Mouse (Mus musculus) CH12.LX (cell line): ENCODE results near the gene Ptprm. TPM values are rescaled to one million over a fixed set of nuclear protein-coding genes. Genes with fewer than 3 reads are reported as not detected.

Experiments
- DNase-seq: peaks from one replicate; pipeline ENCODE4 v3.0.0-alpha.2; 2013; ENCODE audit errors: extremely low read depth
- H3K27ac ChIP-seq: 2 replicates; pipeline ENCODE4 v1.5.1; 2012; ENCODE audit warnings: low read depth, mild to moderate bottlenecking, control low read depth, moderate library complexity; ENCODE audit not compliant: insufficient read depth
- H3K27me3 ChIP-seq: replicated peaks from 2 replicates; pipeline ENCODE3; 2012; ENCODE audit warnings: inconsistent platforms
- H3K36me3 ChIP-seq, 2 experiments: replicated peaks in 1 of 2; 2 replicates each; pipeline versions ENCODE3 to v1.6.1; 2012; ENCODE audit warnings: inconsistent platforms in 1 of 2, low read length in 1 of 2, mild to moderate bottlenecking in 1 of 2, mixed read lengths in 1 of 2, moderate library complexity in 1 of 2; ENCODE audit not compliant: control insufficient read depth in 1 of 2, insufficient read depth in 1 of 2
- H3K4me1 ChIP-seq, 2 experiments: 2 replicates each; pipeline ENCODE4 v1.6.1; 2012; ENCODE audit warnings: inconsistent platforms in 1 of 2, moderate library complexity in 1 of 2; ENCODE audit not compliant: insufficient read depth in 2 of 2, control insufficient read depth in 1 of 2
- H3K4me2 ChIP-seq: 2 replicates; pipeline ENCODE4 v1.6.1; 2012; ENCODE audit warnings: low read depth, mild to moderate bottlenecking, control low read depth; ENCODE audit not compliant: poor library complexity, insufficient read depth, severe bottlenecking
- H3K4me3 ChIP-seq, 3 experiments: fragments of 150-350 bp in 1 of 3; sonication (generic) in 1 of 3; replicated peaks in 1 of 3; 2 replicates each; pipeline versions ENCODE3 to v1.5.1; 2011 to 2012; ENCODE audit warnings: low read depth in 2 of 3, low read length in 2 of 3, mild to moderate bottlenecking in 2 of 3, moderate library complexity in 2 of 3, control low read depth in 1 of 3, improper control_type of control experiment in 1 of 3, inconsistent platforms in 1 of 3, mixed read lengths in 1 of 3; ENCODE audit not compliant: poor library complexity in 1 of 3
- H3K79me2 ChIP-seq: replicated peaks from 2 replicates; pipeline ENCODE4 v1.6.1; 2012; ENCODE audit warnings: mild to moderate bottlenecking, moderate library complexity; ENCODE audit not compliant: control insufficient read depth, poor library complexity, insufficient read depth, severe bottlenecking; ENCODE audit errors: extremely low read depth
- H3K9ac ChIP-seq: 2 replicates; pipeline ENCODE4 v1.6.1; 2012; ENCODE audit warnings: low read depth, mild to moderate bottlenecking, control low read depth, moderate library complexity; ENCODE audit not compliant: insufficient read depth
- H3K9me3 ChIP-seq: replicated peaks from 2 replicates; pipeline ENCODE3; 2012; ENCODE audit warnings: low read length, inconsistent platforms, mixed read lengths
- BHLHE40 ChIP-seq: IDR thresholded peaks from 2 replicates; pipeline ENCODE4 v1.6.1; 2011; ENCODE audit warnings: mild to moderate bottlenecking, low read depth, low read length, improper control_type of control experiment
- CHD1 ChIP-seq: IDR thresholded peaks from 2 replicates; pipeline ENCODE4 v1.6.1; 2012; ENCODE audit warnings: low read depth, low read length, improper control_type of control experiment, inconsistent platforms
- CHD2 ChIP-seq: IDR thresholded peaks from 2 replicates; pipeline ENCODE4 v1.6.1; 2011; ENCODE audit warnings: low read length, improper control_type of control experiment
- ELF1 ChIP-seq: IDR thresholded peaks from 2 replicates; pipeline ENCODE4 v1.6.1; 2014; ENCODE audit warnings: low read depth, mild to moderate bottlenecking, inconsistent platforms, low read length, improper control_type of control experiment
- EP300 ChIP-seq: IDR thresholded peaks from 2 replicates; pipeline ENCODE4 v1.6.1; 2011; ENCODE audit warnings: low read length, improper control_type of control experiment
- GABPA ChIP-seq: IDR thresholded peaks from 2 replicates; pipeline ENCODE4 v1.6.1; 2012; ENCODE audit warnings: low read depth, low read length, improper control_type of control experiment, inconsistent platforms; ENCODE audit not compliant: insufficient replicate concordance
- HCFC1 ChIP-seq: IDR thresholded peaks from 2 replicates; pipeline ENCODE4 v1.6.1; 2012; ENCODE audit warnings: low read depth, mild to moderate bottlenecking, inconsistent platforms, low read length, improper control_type of control experiment
- IRF4 ChIP-seq: IDR thresholded peaks from 2 replicates; pipeline ENCODE4 v1.6.1; 2014; ENCODE audit warnings: low read depth, mild to moderate bottlenecking, inconsistent platforms, low read length, improper control_type of control experiment
- JUN ChIP-seq: IDR thresholded peaks from 2 replicates; pipeline ENCODE4 v1.6.1; 2011; ENCODE audit warnings: low read depth, mild to moderate bottlenecking, low read length, improper control_type of control experiment, moderate library complexity; ENCODE audit not compliant: insufficient read depth
- KAT2A ChIP-seq: IDR thresholded peaks from 2 replicates; pipeline ENCODE4 v1.6.1; 2012; ENCODE audit warnings: low read length, improper control_type of control experiment, inconsistent platforms; ENCODE audit not compliant: insufficient replicate concordance
- MAFK ChIP-seq: IDR thresholded peaks from 2 replicates; pipeline ENCODE4 v1.6.1; 2011; ENCODE audit warnings: low read length, improper control_type of control experiment; ENCODE audit not compliant: insufficient replicate concordance
- MAZ ChIP-seq: IDR thresholded peaks from 2 replicates; pipeline ENCODE4 v1.6.1; 2012; ENCODE audit warnings: low read depth, mild to moderate bottlenecking, inconsistent platforms, low read length, improper control_type of control experiment, moderate library complexity
- MEF2A ChIP-seq: IDR thresholded peaks from 2 replicates; pipeline ENCODE4 v1.6.1; 2014; ENCODE audit warnings: low read depth, mild to moderate bottlenecking, inconsistent platforms, low read length, improper control_type of control experiment, borderline replicate concordance
- MYC ChIP-seq: IDR thresholded peaks from 2 replicates; pipeline ENCODE4 v1.6.1; 2011; ENCODE audit warnings: low read depth, mild to moderate bottlenecking, improper control_type of control experiment, low read length
- NELFE ChIP-seq: IDR thresholded peaks from 2 replicates; pipeline ENCODE4 v1.6.1; 2011; ENCODE audit warnings: low read depth, low read length, improper control_type of control experiment
- NRF1 ChIP-seq: IDR thresholded peaks from 2 replicates; pipeline ENCODE4 v1.6.1; 2014; ENCODE audit warnings: low read depth, mild to moderate bottlenecking, inconsistent platforms, low read length, improper control_type of control experiment, moderate library complexity
- POLR2A ChIP-seq: IDR thresholded peaks from 2 replicates; pipeline ENCODE4 v1.6.1; 2011; ENCODE audit warnings: low read depth, mild to moderate bottlenecking, improper control_type of control experiment, low read length
- POLR2AphosphoS2 ChIP-seq: IDR thresholded peaks from 2 replicates; pipeline ENCODE4 v1.6.1; 2011; ENCODE audit warnings: low read depth, low read length, improper control_type of control experiment
- RCOR1 ChIP-seq: conservative IDR thresholded peaks from 2 replicates; pipeline ENCODE4 v1.6.1; 2012; ENCODE audit warnings: low read depth, mild to moderate bottlenecking, inconsistent platforms, low read length, improper control_type of control experiment
- SIN3A ChIP-seq: IDR thresholded peaks from 2 replicates; pipeline ENCODE4 v1.6.1; 2012; ENCODE audit warnings: low read length, improper control_type of control experiment, inconsistent platforms
- SMC3 ChIP-seq: IDR thresholded peaks from 2 replicates; pipeline ENCODE4 v1.6.1; 2011; ENCODE audit warnings: low read depth, low read length, improper control_type of control experiment
- TBP ChIP-seq: conservative IDR thresholded peaks from 2 replicates; pipeline ENCODE4 v1.6.1; 2011; ENCODE audit warnings: low read depth, low read length, improper control_type of control experiment
- UBTF ChIP-seq: IDR thresholded peaks from 2 replicates; pipeline ENCODE4 v1.6.1; 2012; ENCODE audit warnings: low read depth, mild to moderate bottlenecking, inconsistent platforms, low read length, improper control_type of control experiment, moderate library complexity
- USF1 ChIP-seq: IDR thresholded peaks from 2 replicates; pipeline ENCODE4 v1.6.1; 2014; ENCODE audit warnings: low read depth, mild to moderate bottlenecking, inconsistent platforms, low read length, improper control_type of control experiment
- USF2 ChIP-seq: conservative IDR thresholded peaks from 2 replicates; pipeline ENCODE4 v1.6.1; 2011; ENCODE audit warnings: low read depth, low read length, improper control_type of control experiment
- ZKSCAN1 ChIP-seq: IDR thresholded peaks from 2 replicates; pipeline ENCODE4 v1.6.1; 2012; ENCODE audit warnings: low read depth, inconsistent platforms, low read length, improper control_type of control experiment, borderline replicate concordance
- ZMIZ1 ChIP-seq: IDR thresholded peaks from 2 replicates; pipeline ENCODE4 v1.6.1; 2012; ENCODE audit warnings: low read depth, mild to moderate bottlenecking, inconsistent platforms, low read length, improper control_type of control experiment
- dilution Hi-C: fragments of 300-500 bp; cut with MboI; formaldehyde crosslinking; loops from 2 replicates; pipeline ENCODE4 v1.14.3; 2020; ENCODE audit warnings: low sequenced_read_pairs; ENCODE audit not compliant: extremely low pct_unique_long_range_greater_than_20kb, extremely low pct_ligation_motif_present
- in situ Hi-C: fragments of 300-500 bp; cut with MboI; formaldehyde crosslinking; loops from 3 replicates; pipeline ENCODE4 v1.14.3; 2019; ENCODE audit warnings: low sequenced_read_pairs, low pct_ligation_motif_present, low pct_unique_long_range_greater_than_20kb, mixed read lengths
- polyA plus RNA-seq: library from polyadenylated mRNA; unstranded; fragments of >175 nt; gene quantifications from 2 replicates; pipeline ENCODE4 v1.2.1, GENCODE M21; 2012; ENCODE audit warnings: low read depth; ENCODE audit not compliant: insufficient read length
- total RNA-seq, 2 experiments: library from RNA; depleted of rRNA; stranded (reverse); fragments of 300-350 nt in 1 of 2; fragments of >200 nt in 1 of 2; gene quantifications; 2 replicates each; pipeline ENCODE4 v1.2.3; 2012 to 2014

Ptprm gene
- total and polyA plus RNA-seq, 3 experiments: not detected

- no peak overlapping the region for H3K9ac ChIP-seq
- H3K9me3 ChIP-seq: peaks cover 81% of the 10 kb centered on the region
- H3K4me1 ChIP-seq: no peaks in the 10 kb centered on the region
- no peak overlapping the region for H3K27ac ChIP-seq
- in situ Hi-C loops (no loop called here), dilution Hi-C loops (no loop called here)
- H3K4me3 ChIP-seq: no peak overlapping the region
- TF ChIP-seq MAFK (no peak), KAT2A (no peak), ZMIZ1 (no peak), SMC3 (no peak), SIN3A (no peak), NRF1 (no peak), POLR2AphosphoS2 (no peak), HCFC1 (no peak), CHD2 (no peak), MEF2A (no peak), ZKSCAN1 (no peak), TBP (no peak), NELFE (no peak)
- no peak overlapping the region for H3K4me2 ChIP-seq
- no peak for DNase-seq
- no peaks in the 10 kb centered on the region for H3K36me3 ChIP-seq
- no peaks in the 10 kb centered on the region for H3K79me2 ChIP-seq
- H3K27me3 ChIP-seq: no peaks in the 10 kb centered on the region
These were observed 604.3 kb downstream of the Ptprm start for GRCm38 (mm10) chr17:66749976-66750375.

- no peaks in the 10 kb centered on the region for H3K79me2 ChIP-seq
- H3K4me2 ChIP-seq: no peak overlapping the region
- in situ Hi-C loops: no loop called here
- DNase-seq: no peak
- no peak overlapping the region for H3K9ac ChIP-seq
- peaks cover 78% of the 10 kb centered on the region for H3K9me3 ChIP-seq
- dilution Hi-C loops: no loop called here
- H3K27ac ChIP-seq: no peak overlapping the region
- no peaks in the 10 kb centered on the region for H3K4me1 ChIP-seq
- H3K36me3 ChIP-seq: no peaks in the 10 kb centered on the region
- no peak overlapping the region for H3K4me3 ChIP-seq
- H3K27me3 ChIP-seq: no peaks in the 10 kb centered on the region
- TF ChIP-seq USF2 (no peak), ZMIZ1 (no peak), JUN (no peak)
These were observed 607.8 kb downstream of the Ptprm start for GRCm38 (mm10) chr17:66746506-66746905.

- dilution Hi-C loops (no loop called here), in situ Hi-C loops (no loop called here)
- TF ChIP-seq KAT2A (no peak), CHD1 (no peak), RCOR1 (no peak), IRF4 (no peak), USF1 (no peak), ELF1 (no peak), MEF2A (no peak), EP300 (no peak), UBTF (no peak), POLR2A (no peak), MYC (no peak), NELFE (no peak), POLR2AphosphoS2 (no peak), MAZ (no peak), NRF1 (no peak), BHLHE40 (no peak), TBP (no peak), GABPA (no peak), JUN (no peak)
- no peak for DNase-seq
- Histone ChIP-seq H3K79me2 (no peaks in the 10 kb centered on the region), H3K27me3 (no peaks in the 10 kb centered on the region), H3K4me1 (no peaks in the 10 kb centered on the region), H3K4me2 (no peak overlapping the region), H3K9ac (no peak overlapping the region), H3K4me3 (no peak overlapping the region), H3K36me3 (no peaks in the 10 kb centered on the region), H3K9me3 (peaks cover 73% of the 10 kb centered on the region), H3K27ac (no peak overlapping the region)
These were observed 610.9 kb downstream of the Ptprm start for GRCm38 (mm10) chr17:66743321-66743720.
